Mouse (Mus musculus) forelimb bud, embryonic 11.5 days (tissue): ENCODE data around the gene Art1.

Experiments used
- DNase-seq: peaks from one replicate; pipeline ENCODE4 v3.0.0-alpha.2; 2012; ENCODE audit warnings: low read depth, low spot score

Art1 gene

GRCm38 (mm10) chr7:102101487-102101886, at the start of gene Art1:
Gene Art1 (plus strand): TSS chr7:102101743.
- no peak for DNase-seq

GRCm38 (mm10) chr7:102061353-102061752, 40.2 kb upstream of the Art1 start:
- no peak for DNase-seq

- DNase-seq: no peak
These were observed 39.3 kb upstream of the Art1 start for GRCm38 (mm10) chr7:102062203-102062602.

GRCm38 (mm10) chr7:102063891-102064290, 37.7 kb upstream of the Art1 start:
- no peak for DNase-seq

GRCm38 (mm10) chr7:102064655-102065045, 36.9 kb upstream of the Art1 start:
- no peak for DNase-seq

GRCm38 (mm10) chr7:102065046-102065891, 36.3 kb upstream of the Art1 start, which contains the start of the genes Rnf121, Xndc1 and Xntrpc:
Gene Rnf121 (minus strand): TSS chr7:102065469.
Gene Xndc1 (plus strand): TSS chr7:102065511.
Gene Xntrpc (plus strand): TSS chr7:102065713.
- DNase-seq: peak; percentile 93

- no peak for DNase-seq
These were observed 35.2 kb upstream of the Art1 start for GRCm38 (mm10) chr7:102066363-102066762.

GRCm38 (mm10) chr7:102076714-102077296, 24.7 kb upstream of the Art1 start:
- DNase-seq: peak; percentile 33

GRCm38 (mm10) chr7:102078517-102078916, 23.0 kb upstream of the Art1 start:
- peak; percentile 26 for DNase-seq

GRCm38 (mm10) chr7:102080311-102080710, 21.2 kb upstream of the Art1 start:
- no peak for DNase-seq

- DNase-seq: no peak
These were observed 19.8 kb upstream of the Art1 start for GRCm38 (mm10) chr7:102081784-102082183.

GRCm38 (mm10) chr7:102082816-102083215, 18.7 kb upstream of the Art1 start, which contains the start of gene Trpc2:
Gene Trpc2 (plus strand): TSS chr7:102083116.
- no peak for DNase-seq

GRCm38 (mm10) chr7:102084041-102084696, 17.4 kb upstream of the Art1 start:
- DNase-seq: no peak

- DNase-seq: no peak
These were observed 14.2 kb upstream of the Art1 start for GRCm38 (mm10) chr7:102087336-102087735.

- DNase-seq: peak; percentile 75
These were observed 1.5 kb upstream of the Art1 start for GRCm38 (mm10) chr7:102099760-102100661.

GRCm38 (mm10) chr7:102100868-102101267, 675 bp upstream of the Art1 start:
- no peak for DNase-seq

GRCm38 (mm10) chr7:102102241-102102640, 698 bp downstream of the Art1 start:
- no peak for DNase-seq

GRCm38 (mm10) chr7:102102696-102103095, 1.2 kb downstream of the Art1 start:
- DNase-seq: no peak

GRCm38 (mm10) chr7:102103555-102103954, 2.0 kb downstream of the Art1 start:
- DNase-seq: no peak

GRCm38 (mm10) chr7:102104126-102104525, 2.6 kb downstream of the Art1 start:
- DNase-seq: no peak

- DNase-seq: no peak
These were observed 5.2 kb downstream of the Art1 start for GRCm38 (mm10) chr7:102106700-102107141.
